Mouse (Mus musculus) midbrain, embryonic 13.5 days (tissue): ENCODE data around the gene Jun. TPM values are rescaled to one million over a fixed set of nuclear protein-coding genes. Genes with fewer than 3 reads are reported as not detected.
A peak's percentile ranks its signal among the peaks of the same experiment; 100 is the strongest.

ENCODE experiments used
- ATAC-seq: fragments of 200-750 bp; cut with Nextera tagmentation; 2 replicates; pipeline ENCODE4 v1.8.0; 2017; ENCODE audit warnings: mild to moderate bottlenecking, moderate TSS enrichment, moderate library complexity
- H3K27ac ChIP-seq: fragments of 300-500 bp; sonication (generic); 2 replicates; pipeline ENCODE4 v1.5.1; 2015; ENCODE audit warnings: inconsistent platforms, mild to moderate bottlenecking, moderate library complexity
- H3K27me3 ChIP-seq: fragments of 300-500 bp; sonication (generic); 2 replicates; pipeline ENCODE4 v1.6.1; 2015; ENCODE audit warnings: mild to moderate bottlenecking, inconsistent platforms
- H3K36me3 ChIP-seq: fragments of 300-500 bp; sonication (generic); 2 replicates; pipeline ENCODE4 v1.6.1; 2015; ENCODE audit warnings: mild to moderate bottlenecking, inconsistent platforms
- H3K4me1 ChIP-seq: fragments of 300-500 bp; sonication (generic); replicated peaks from 2 replicates; pipeline ENCODE4 v1.6.1; 2015; ENCODE audit warnings: inconsistent platforms
- H3K4me2 ChIP-seq: fragments of 300-500 bp; sonication (generic); replicated peaks from 2 replicates; pipeline ENCODE4 v1.6.1; 2015; ENCODE audit warnings: moderate library complexity, mild to moderate bottlenecking, inconsistent platforms
- H3K4me3 ChIP-seq: fragments of 300-500 bp; sonication (generic); replicated peaks from 2 replicates; pipeline ENCODE4 v1.5.1; 2015; ENCODE audit warnings: mild to moderate bottlenecking, inconsistent platforms
- H3K9ac ChIP-seq: fragments of 300-500 bp; sonication (generic); replicated peaks from 2 replicates; pipeline ENCODE4 v1.6.1; 2015; ENCODE audit warnings: mild to moderate bottlenecking, inconsistent platforms
- H3K9me3 ChIP-seq: fragments of 300-500 bp; sonication (generic); 2 replicates; pipeline ENCODE4 v1.6.1; 2016; ENCODE audit warnings: mild to moderate bottlenecking, inconsistent platforms
- WGBS: fragments of 180-500 bp; shearing (Covaris S2); methylation state at CpG from one replicate; pipeline ENCODE4 v1.1.7; 2015; 5-methylcytosine and 5-hydroxymethylcytosine counted together
- polyA plus RNA-seq: library from polyadenylated mRNA; unstranded; fragments of >200 nt; fragmentation: Nextera tagmentation; extraction: Ambion mirVana; gene quantifications from 2 replicates; pipeline ENCODE4 v1.2.1, GENCODE M21; 2015

Jun gene
- polyA plus RNA-seq, 1 experiment from 2014 or later = 52.6 TPM

- Histone ChIP-seq H3K27me3 (no peaks in the 10 kb centered on the region), H3K27ac (no peak overlapping the region), H3K4me1 (peaks cover 38% of the 10 kb centered on the region), H3K36me3 (no peaks in the 10 kb centered on the region), H3K9me3 (no peaks in the 10 kb centered on the region), H3K4me3 (peak overlapping the region; percentile 78), H3K9ac (peak overlapping the region; percentile 88), H3K4me2 (peak overlapping the region; percentile 86)
- ATAC-seq = no peak
- WGBS = 35% methylated on average over 2 of the region's 2 CpGs
These were observed 2.9 kb downstream of the Jun start for GRCm38 (mm10) chr4:95049153-95049552.

GRCm38 (mm10) chr4:95048731-95049100 lies 3.3 kb downstream of the Jun start:
- H3K27me3 ChIP-seq = no peaks in the 10 kb centered on the region
- no peaks in the 10 kb centered on the region for H3K36me3 ChIP-seq
- no peak for ATAC-seq
- peaks cover 34% of the 10 kb centered on the region for H3K4me1 ChIP-seq
- no peak overlapping the region for H3K27ac ChIP-seq
- peak overlapping the region; percentile 78 for H3K4me3 ChIP-seq
- no peaks in the 10 kb centered on the region for H3K9me3 ChIP-seq
- no peak overlapping the region for H3K9ac ChIP-seq
- 70% methylated on average over 4 of the region's 4 CpGs for WGBS
- H3K4me2 ChIP-seq = peak overlapping the region; percentile 86

GRCm38 (mm10) chr4:95048021-95048730 lies 3.8 kb downstream of the Jun start:
- 47% methylated on average over 5 of the region's 5 CpGs for WGBS
- Histone ChIP-seq H3K9ac (no peak overlapping the region), H3K4me1 (peaks cover 29% of the 10 kb centered on the region), H3K36me3 (no peaks in the 10 kb centered on the region), H3K4me3 (peak overlapping the region; percentile 78), H3K27ac (no peak overlapping the region), H3K4me2 (peak overlapping the region; percentile 86), H3K27me3 (no peaks in the 10 kb centered on the region), H3K9me3 (no peaks in the 10 kb centered on the region)
- no peak for ATAC-seq

- Histone ChIP-seq H3K4me3 (no peak overlapping the region), H3K9me3 (no peaks in the 10 kb centered on the region), H3K9ac (no peak overlapping the region), H3K27me3 (no peaks in the 10 kb centered on the region), H3K4me2 (no peak overlapping the region), H3K36me3 (no peaks in the 10 kb centered on the region), H3K4me1 (peaks cover 21% of the 10 kb centered on the region), H3K27ac (no peak overlapping the region)
- WGBS = 93% methylated on average over 1 of the region's 1 CpGs
- no peak for ATAC-seq
These were observed 6.9 kb downstream of the Jun start for GRCm38 (mm10) chr4:95045133-95045532.

- no peak overlapping the region for H3K27ac ChIP-seq
- no peak overlapping the region for H3K4me2 ChIP-seq
- no peaks in the 10 kb centered on the region for H3K9me3 ChIP-seq
- H3K27me3 ChIP-seq = no peaks in the 10 kb centered on the region
- no peak for ATAC-seq
- no peak overlapping the region for H3K4me3 ChIP-seq
- WGBS = 94% methylated on average over 6 of the region's 6 CpGs
- peaks cover 17% of the 10 kb centered on the region for H3K4me1 ChIP-seq
- no peak overlapping the region for H3K9ac ChIP-seq
- H3K36me3 ChIP-seq = no peaks in the 10 kb centered on the region
These were observed 7.3 kb downstream of the Jun start for GRCm38 (mm10) chr4:95044721-95045120.

- no peak overlapping the region for H3K4me3 ChIP-seq
- 19% methylated on average over 5 of the region's 5 CpGs for WGBS
- no peak for ATAC-seq
These were observed 14.0 kb downstream of the Jun start for GRCm38 (mm10) chr4:95038024-95038423.

GRCm38 (mm10) chr4:95031158-95031557 lies 20.9 kb downstream of the Jun start:
- 79% methylated on average over 4 of the region's 4 CpGs for WGBS
- Histone ChIP-seq H3K4me3 (no peak overlapping the region), H3K4me2 (no peak overlapping the region), H3K9ac (no peak overlapping the region), H3K9me3 (no peaks in the 10 kb centered on the region), H3K36me3 (no peaks in the 10 kb centered on the region), H3K4me1 (0 out of 2 replicates have a peak, but pooled peaks cover 5% of the 10 kb centered on the region), H3K27ac (no peak overlapping the region), H3K27me3 (no peaks in the 10 kb centered on the region)
- no peak for ATAC-seq

More at GRCm38 (mm10) chr4:95038024-95038423, 14.0 kb downstream of the Jun start:
- no peaks in the 10 kb centered on the region for H3K4me1 ChIP-seq
- H3K9me3 ChIP-seq = no peaks in the 10 kb centered on the region
- no peaks in the 10 kb centered on the region for H3K27me3 ChIP-seq
- no peak overlapping the region for H3K4me2 ChIP-seq
- H3K27ac ChIP-seq = no peak overlapping the region
- H3K36me3 ChIP-seq = no peaks in the 10 kb centered on the region
- no peak overlapping the region for H3K9ac ChIP-seq

GRCm38 (mm10) chr4:95025847-95026600 lies 26.0 kb downstream of the Jun start:
- H3K36me3 ChIP-seq = no peaks in the 10 kb centered on the region
- peak; percentile 83 for ATAC-seq
- H3K9ac ChIP-seq = no peak overlapping the region
- H3K27me3 ChIP-seq = no peaks in the 10 kb centered on the region
- 54% methylated on average over 16 of the region's 16 CpGs for whole genome bisulfite sequencing
- H3K4me2 ChIP-seq = no peak overlapping the region
- no peaks in the 10 kb centered on the region for H3K9me3 ChIP-seq
- 0 out of 2 replicates have a peak, but pooled peaks cover 5% of the 10 kb centered on the region for H3K4me1 ChIP-seq
- no peak overlapping the region for H3K4me3 ChIP-seq
- H3K27ac ChIP-seq = peak overlapping the region; percentile 17; the same call in 1 of the 2 replicates

- Histone ChIP-seq H3K27me3 (no peaks in the 10 kb centered on the region), H3K4me2 (no peak overlapping the region), H3K27ac (no peak overlapping the region), H3K36me3 (no peaks in the 10 kb centered on the region), H3K4me3 (no peak overlapping the region), H3K4me1 (0 out of 2 replicates have a peak, but pooled peaks cover 5% of the 10 kb centered on the region), H3K9me3 (no peaks in the 10 kb centered on the region), H3K9ac (no peak overlapping the region)
- ATAC-seq = no peak
- WGBS = 76% methylated on average over 12 of the region's 12 CpGs
These were observed 28.6 kb downstream of the Jun start for GRCm38 (mm10) chr4:95023350-95023953.

GRCm38 (mm10) chr4:95021649-95022637 lies 30.1 kb downstream of the Jun start:
- Histone ChIP-seq H3K9me3 (no peaks in the 10 kb centered on the region), H3K27ac (no peak overlapping the region), H3K9ac (no peak overlapping the region), H3K4me1 (0 out of 2 replicates have a peak, but pooled peaks cover 5% of the 10 kb centered on the region), H3K4me2 (no peak overlapping the region), H3K4me3 (no peak overlapping the region), H3K27me3 (no peaks in the 10 kb centered on the region), H3K36me3 (no peaks in the 10 kb centered on the region)
- 86% methylated on average over 12 of the region's 12 CpGs for WGBS
- ATAC-seq = no peak

GRCm38 (mm10) chr4:95020201-95020600 lies 31.8 kb downstream of the Jun start:
- no peak overlapping the region for H3K9ac ChIP-seq
- no peak overlapping the region for H3K4me3 ChIP-seq
- no peak overlapping the region for H3K4me2 ChIP-seq
- 91% methylated on average over 2 of the region's 2 CpGs for whole genome bisulfite sequencing
- no peaks in the 10 kb centered on the region for H3K9me3 ChIP-seq
- no peak for ATAC-seq
- H3K36me3 ChIP-seq = no peaks in the 10 kb centered on the region
- no peaks in the 10 kb centered on the region for H3K27me3 ChIP-seq
- no peaks in the 10 kb centered on the region for H3K4me1 ChIP-seq
- no peak overlapping the region for H3K27ac ChIP-seq
